ENCODE assay signal across 7 mouse cellular contexts in genomic region chr7:117383147-117383940, GRCm38 (mm10). TPM values are rescaled to one million over a fixed set of nuclear protein-coding genes. Genes with fewer than 3 reads are reported as not detected.
DNase-seq lines count a peak whose midpoint lies in the region; ATAC-seq lines count a peak whose summit lies in the region.

No protein-coding gene starts in this region.

- no peak for ATAC-seq in embryonic facial prominence, embryonic 11.5 days (replicated peaks; ENCODE audit: insufficient number of reproducible peaks, low FRiP score, low TSS enrichment, low read depth)
- no peak for ATAC-seq in heart, embryonic 14.5 days (ENCODE audit: insufficient number of reproducible peaks, insufficient read depth, low FRiP score, low read depth)

- no peaks in the 10 kb centered on the region for H3K27me3 ChIP-seq in embryonic facial prominence, embryonic 11.5 days (ENCODE audit: control insufficient read depth, insufficient read depth, low read length)
- H3K27me3 ChIP-seq in heart, embryonic 14.5 days (ENCODE audit: control insufficient read depth, insufficient read depth, low read length) = 0 out of 2 replicates have a peak, but pooled peaks cover 6% of the 10 kb centered on the region

- no peak overlapping the region for H3K27ac ChIP-seq in embryonic facial prominence, embryonic 11.5 days (replicated peaks; ENCODE audit: low read depth, low read length)
- H3K27ac ChIP-seq in heart, embryonic 14.5 days (replicated peaks in 1 of 2; ENCODE audit: control insufficient read depth in 1 of 2, insufficient read depth in 1 of 2, low read depth in 2 of 2, low read length in 2 of 2) = no peak overlapping the region

- peak; percentile 8 to 14 for DNase-seq in urinary bladder, adult 18-20 months (ENCODE audit: low spot score in 2 of 2)
- no peak for DNase-seq in urinary bladder, postnatal 25 days (ENCODE audit: low spot score)
- peak; percentile 61 for DNase-seq in embryonic facial prominence, embryonic 11.5 days (ENCODE audit: low spot score)
- peak; percentile 63 to 81 for DNase-seq in kidney, postnatal 36 days
- peak; percentile 50 for DNase-seq in lung, postnatal 14 days
- peak; percentile 51 for DNase-seq in right cerebral cortex, postnatal 25 days

- no peak overlapping the region for H3K4me3 ChIP-seq in embryonic facial prominence, embryonic 11.5 days (ENCODE audit: low read depth, low read length)
- peak overlapping the region in 1 of 2 experiments; percentile 75; a peak in 1 of 4 replicates for H3K4me3 ChIP-seq in heart, embryonic 14.5 days (ENCODE audit: control insufficient read depth in 1 of 2, insufficient read depth in 1 of 2, low read depth in 1 of 2, low read length in 2 of 2)

- no peaks in the 10 kb centered on the region for H3K36me3 ChIP-seq in embryonic facial prominence, embryonic 11.5 days (replicated peaks; ENCODE audit: control insufficient read depth, insufficient read depth, low read depth, low read length)
- H3K36me3 ChIP-seq in heart, embryonic 14.5 days (ENCODE audit: control insufficient read depth, insufficient read depth, low read length) = no peaks in the 10 kb centered on the region

- H3K9me3 ChIP-seq in embryonic facial prominence, embryonic 11.5 days (replicated peaks; ENCODE audit: control insufficient read depth, low read length) = no peaks in the 10 kb centered on the region
- no peaks in the 10 kb centered on the region for H3K9me3 ChIP-seq in heart, embryonic 14.5 days (ENCODE audit: control insufficient read depth, low read length)

- H3K4me1 ChIP-seq in embryonic facial prominence, embryonic 11.5 days (ENCODE audit: control insufficient read depth, insufficient read depth, low read length) = no peaks in the 10 kb centered on the region
- peaks cover 14 to 15% of the 10 kb centered on the region in 2 experiments for H3K4me1 ChIP-seq in heart, embryonic 14.5 days (ENCODE audit: control insufficient read depth in 2 of 2, insufficient read depth in 2 of 2, low read length in 2 of 2)

- 70% methylated on average over 7 of the region's 7 CpGs for WGBS in embryonic facial prominence, embryonic 11.5 days
- 77% methylated on average over 7 of the region's 7 CpGs for WGBS in heart, embryonic 14.5 days

- no peak overlapping the region for H3K9ac ChIP-seq in embryonic facial prominence, embryonic 11.5 days (replicated peaks; ENCODE audit: low read length)
- no peak overlapping the region for H3K9ac ChIP-seq in heart, embryonic 14.5 days (ENCODE audit: low read length)

- no peak overlapping the region; the same call in 1 of the 2 replicates for H3K4me2 ChIP-seq in embryonic facial prominence, embryonic 11.5 days (ENCODE audit: low read depth, low read length)
- H3K4me2 ChIP-seq in heart, embryonic 14.5 days (ENCODE audit: low read length) = peak overlapping the region; percentile 94

RNA-seq across cellular contexts. Expression of gene Xylt1, which starts 2.6 kb away (rescaled TPM):
- polyA plus RNA-seq in embryonic facial prominence, embryonic 11.5 days (2014; fragmentation: Nextera tagmentation; extraction: Ambion mirVana) = 1.4 and 1.5 TPM in 2 replicates
- 1.6 and 2.0 TPM in 2 replicates for polyA plus RNA-seq in heart, embryonic 14.5 days (2014; fragmentation: Nextera tagmentation; extraction: Ambion mirVana)
